Mouse (Mus musculus): Measurements from ENCODE around the gene Syt15.
"Not testable (repeated sequence)": the region's sequence is repeated elsewhere in the genome, so short reads cannot be mapped to it uniquely, and the experiment has no call there.

- TF ChIP-seq CTCF (IDR thresholded peaks at IDR 0.05; ENCODE audit: borderline replicate concordance, extremely low read depth, insufficient read depth, insufficient read length); POLR2A (IDR thresholded peaks at IDR 0.05; ENCODE audit: borderline replicate concordance, extremely low read depth, insufficient read depth, insufficient read length, poor library complexity, severe bottlenecking): not testable (repeated sequence)
Measured at GRCm38 (mm10) chr14:34258525-34258924, 39.1 kb downstream of the Syt15 start.

Data from brain, embryonic 14.5 days (tissue).